16 mouse cellular contexts compared by ENCODE assay signal in the genomic region with DNA sequence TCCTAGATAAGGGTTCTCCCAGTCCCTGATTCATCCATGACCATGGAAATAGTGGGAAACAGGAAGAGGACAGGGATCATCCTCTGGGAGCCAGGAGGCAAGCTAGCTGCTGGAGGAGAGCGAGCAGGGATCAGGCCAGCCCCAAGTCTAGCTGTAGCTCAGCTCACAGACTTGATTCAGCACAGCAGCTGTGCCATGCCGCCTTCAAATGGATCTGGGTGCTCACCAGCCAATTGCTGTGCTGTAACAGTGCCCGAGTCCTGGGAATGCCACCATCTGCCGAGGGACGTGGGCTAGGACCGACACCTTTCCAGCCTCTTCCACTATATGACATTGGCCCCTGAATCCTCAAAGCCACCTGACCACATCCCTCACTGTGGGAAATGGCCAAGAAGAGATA. TPM values are rescaled to one million over a fixed set of nuclear protein-coding genes. Genes with fewer than 3 reads are reported as not detected.
DNase-seq lines count a peak whose midpoint lies in the region; TF ChIP-seq lines count a peak whose summit lies in the region.
"Had no signal": no experiment of that assay in that cellular context is flagged by ENCODE, and none has a peak within 500 bp of the region (broad histone marks: within the 10 kb centered on the region; RNA-seq: fewer than 3 reads in every experiment).

No protein-coding gene starts in this region.

- intact Hi-C loops in gastrocnemius, adult 2 months (cut with DNase I): no loop called here
- intact Hi-C loops in gastrocnemius, postnatal 36 days (cut with DNase I): no loop called here

- TF ChIP-seq CTCF in gastrocnemius, adult 2 months (IDR thresholded peaks at IDR 0.05): no peak
- no peak for TF ChIP-seq CTCF in layer of hippocampus, adult 2 months (conservative IDR thresholded peaks at IDR 0.05)
- TF ChIP-seq CTCF in brain, embryonic 14.5 days (IDR thresholded peaks at IDR 0.05; ENCODE audit: borderline replicate concordance, extremely low read depth, insufficient read depth, insufficient read length): no peak
- TF ChIP-seq CTCF in cortical plate, adult 2 months (IDR thresholded peaks at IDR 0.05; ENCODE audit: extremely low read depth, insufficient read depth, low read length): no peak

- H3K4me1 ChIP-seq in cortical plate, adult 2 months (ENCODE audit: control insufficient read depth, insufficient read depth, low read length): peaks cover 10% of the 10 kb centered on the region

- TF ChIP-seq POLR2A in brain, embryonic 14.5 days (IDR thresholded peaks at IDR 0.05; ENCODE audit: borderline replicate concordance, extremely low read depth, insufficient read depth, insufficient read length, poor library complexity, severe bottlenecking): no peak
- no peak for TF ChIP-seq POLR2A in cortical plate, adult 2 months (IDR thresholded peaks at IDR 0.05; ENCODE audit: extremely low read depth, insufficient read depth, low read length)

- no peak overlapping the region for H3K4me3 ChIP-seq in gastrocnemius, adult 2 months
- H3K4me3 ChIP-seq in layer of hippocampus, adult 2 months: no peak overlapping the region
- no peak overlapping the region for H3K4me3 ChIP-seq in cortical plate, adult 2 months (ENCODE audit: insufficient read depth, low read length)
- H3K4me3 ChIP-seq: intestine, embryonic 15.5 days; limb, embryonic 10.5 days had no signal

- H3K27ac ChIP-seq in gastrocnemius, adult 2 months: peak overlapping the region; percentile 85
- peak overlapping the region; percentile 69 for H3K27ac ChIP-seq in layer of hippocampus, adult 2 months
- peak overlapping the region; percentile 7 for H3K27ac ChIP-seq in cortical plate, adult 2 months (ENCODE audit: insufficient read depth, low read length)
- H3K27ac ChIP-seq: liver, embryonic 14.5 days had no signal

- no peak for DNase-seq in gastrocnemius, adult 2 months
- DNase-seq in gastrocnemius, postnatal 36 days: no peak
- DNase-seq in layer of hippocampus, adult 2 months (ENCODE audit: low spot score in 2 of 2): peak in 1 of 2 experiments; percentile 45
- DNase-seq in layer of hippocampus, postnatal 10 days (ENCODE audit: low spot score in 2 of 2): no peak
- DNase-seq in brain, embryonic 14.5 days (ENCODE audit: low read depth): peak; percentile 37
- no peak for DNase-seq in kidney, adult 8-10 months
- DNase-seq: adrenal gland, postnatal 36 days; cerebellum, adult 11-12 months; kidney, postnatal 25 days; thymus, postnatal 25 days had no signal

RNA-seq across cellular contexts. Expression of gene 2900026A02Rik, which starts 25.1 kb away (rescaled TPM):
- total RNA-seq in gastrocnemius, adult 2 months (2021): 10 to 100 TPM; 19.6 to 24.6 TPM
- 10 to 100 TPM; 22.3 to 23.0 TPM for total RNA-seq in gastrocnemius, postnatal 36 days (2021)
- 10 to 100 TPM; 60.2 to 62.1 TPM for total RNA-seq in layer of hippocampus, adult 2 months (2021)
- total RNA-seq in layer of hippocampus, postnatal 10 days (2021): 10 to 100 TPM; 55.4 to 56.9 TPM
- 6.0 and 8.6 TPM in 2 replicates for polyA plus RNA-seq in brain, embryonic 14.5 days (2012; rRNA removed)
- 25.4 and 28.2 TPM in 2 replicates for polyA plus RNA-seq in cortical plate, adult 2 months (2012; rRNA removed)

RNA-seq across cellular contexts. Expression of gene Tmem211, which starts 30.8 kb away (rescaled TPM):
- total RNA-seq in gastrocnemius, adult 2 months (2021): not detected
- not detected for total RNA-seq in gastrocnemius, postnatal 36 days (2021)
- total RNA-seq in layer of hippocampus, adult 2 months (2021): not detected
- total RNA-seq in layer of hippocampus, postnatal 10 days (2021): under 1 TPM in 1 of 2 experiments, not detected in 1; 0.18 TPM
- polyA plus RNA-seq in brain, embryonic 14.5 days (2012; rRNA removed): 0.07 and 0.09 TPM in 2 replicates
- polyA plus RNA-seq in cortical plate, adult 2 months (2012; rRNA removed): not detected in 2 replicates
- total RNA-seq: adrenal gland, postnatal 36 days; granulocyte monocyte progenitor cell, adult 5-6 weeks had no signal
- polyA plus RNA-seq: hindbrain, embryonic 11.5 days; intestine, embryonic 15.5 days; limb, embryonic 10.5 days; liver, embryonic 14.5 days had no signal

Comparison
In these comparisons a context has a peak if more than half of its experiments do, and no peak if none do; other contexts are left out.
1. H3K27ac ChIP-seq: peak in every context shown above with its lines; median percentile 85 in gastrocnemius, adult 2 months; 69 in layer of hippocampus, adult 2 months; 7 in cortical plate, adult 2 months.